Mouse (Mus musculus) MEL (cell line): ENCODE data around the gene Sphkap. TPM values are rescaled to one million over a fixed set of nuclear protein-coding genes. Genes with fewer than 3 reads are reported as not detected.

Source experiments
- DNase-seq: peaks from one replicate; pipeline ENCODE4 v3.0.0; 2011; ENCODE audit warnings: low read depth, low spot score
- H3K27ac ChIP-seq: 2 replicates; pipeline ENCODE4 v1.5.1; 2012; ENCODE audit warnings: low read depth, mild to moderate bottlenecking, control low read depth, low read length, moderate library complexity; ENCODE audit not compliant: control insufficient read depth
- H3K27me3 ChIP-seq, 2 experiments: fragments of 150-350 bp in 1 of 2; sonication (generic) in 1 of 2; 2 replicates each; pipeline ENCODE4 v1.6.1; 2012; ENCODE audit warnings: low read length in 2 of 2, mild to moderate bottlenecking in 2 of 2, improper control_type of control experiment in 1 of 2, moderate library complexity in 1 of 2; ENCODE audit not compliant: insufficient read depth in 2 of 2, control insufficient read depth in 1 of 2
- H3K36me3 ChIP-seq, 2 experiments: 2 replicates each; pipeline ENCODE4 v1.6.1; 2012 to 2014; ENCODE audit warnings: low read length in 2 of 2, improper control_type of control experiment in 1 of 2, inconsistent platforms in 1 of 2, mild to moderate bottlenecking in 1 of 2; ENCODE audit not compliant: insufficient read depth in 2 of 2, control insufficient read depth in 1 of 2
- H3K4me1 ChIP-seq, 2 experiments: fragments of 150-350 bp in 1 of 2; sonication (generic) in 1 of 2; 2 replicates each; pipeline ENCODE4 v1.6.1; 2012; ENCODE audit warnings: low read length in 2 of 2, improper control_type of control experiment in 1 of 2, mild to moderate bottlenecking in 1 of 2; ENCODE audit not compliant: insufficient read depth in 2 of 2, control insufficient read depth in 1 of 2
- H3K4me3 ChIP-seq, 2 experiments: fragments of 150-350 bp in 1 of 2; sonication (generic) in 1 of 2; 2 replicates each; pipeline ENCODE4 v1.5.1; 2012; ENCODE audit warnings: low read depth in 2 of 2, low read length in 2 of 2, mild to moderate bottlenecking in 2 of 2, moderate library complexity in 2 of 2, control low read depth in 1 of 2, improper control_type of control experiment in 1 of 2; ENCODE audit not compliant: control insufficient read depth in 1 of 2, insufficient read depth in 1 of 2
- H3K79me2 ChIP-seq: 2 replicates; pipeline ENCODE4 v1.6.1; 2012; ENCODE audit warnings: mild to moderate bottlenecking, low read length, moderate library complexity; ENCODE audit not compliant: control insufficient read depth, poor library complexity, insufficient read depth
- H3K9ac ChIP-seq: 2 replicates; pipeline ENCODE4 v1.6.1; 2012; ENCODE audit warnings: low read depth, mild to moderate bottlenecking, control low read depth, low read length, moderate library complexity; ENCODE audit not compliant: control insufficient read depth, poor library complexity, severe bottlenecking
- H3K9me3 ChIP-seq: fragments of 150-350 bp; sonication (generic); replicated peaks from 2 replicates; pipeline ENCODE4 v1.6.1; 2012; ENCODE audit warnings: mild to moderate bottlenecking, low read length, improper control_type of control experiment, moderate library complexity; ENCODE audit not compliant: insufficient read depth
- BHLHE40 ChIP-seq: IDR thresholded peaks from 2 replicates; pipeline ENCODE4 v1.6.1; 2012; ENCODE audit warnings: low read depth, mild to moderate bottlenecking, inconsistent platforms, low read length, improper control_type of control experiment, borderline replicate concordance
- CHD2 ChIP-seq: IDR thresholded peaks from 2 replicates; pipeline ENCODE4 v1.6.1; 2011; ENCODE audit warnings: low read length, improper control_type of control experiment
- ELF1 ChIP-seq: IDR thresholded peaks from 2 replicates; pipeline ENCODE4 v1.6.1; 2014; ENCODE audit warnings: low read depth, mild to moderate bottlenecking, inconsistent platforms, low read length, improper control_type of control experiment, moderate library complexity
- EP300 ChIP-seq, 2 experiments: IDR thresholded peaks; 2 replicates each; pipeline ENCODE4 v1.6.1; 2011; ENCODE audit warnings: improper control_type of control experiment in 2 of 2, low read length in 2 of 2, low read depth in 1 of 2, mild to moderate bottlenecking in 1 of 2
- GATA1 ChIP-seq: IDR thresholded peaks from 2 replicates; pipeline ENCODE4 v1.6.1; 2011; ENCODE audit warnings: low read depth, low read length, improper control_type of control experiment
- HCFC1 ChIP-seq: IDR thresholded peaks from 2 replicates; pipeline ENCODE4 v1.6.1; 2012; ENCODE audit warnings: low read depth, mild to moderate bottlenecking, inconsistent platforms, low read length, improper control_type of control experiment, moderate library complexity
- JUND ChIP-seq: IDR thresholded peaks from 2 replicates; pipeline ENCODE4 v1.6.1; 2011; ENCODE audit warnings: low read depth, mild to moderate bottlenecking, improper control_type of control experiment, low read length
- KAT2A ChIP-seq: conservative IDR thresholded peaks from 2 replicates; pipeline ENCODE4 v1.6.1; 2012; ENCODE audit warnings: low read depth, low read length, improper control_type of control experiment, inconsistent platforms
- MAFK ChIP-seq: IDR thresholded peaks from 2 replicates; pipeline ENCODE4 v1.6.1; 2011; ENCODE audit warnings: low read depth, mild to moderate bottlenecking, low read length, improper control_type of control experiment, borderline replicate concordance
- MAX ChIP-seq: IDR thresholded peaks from 2 replicates; pipeline ENCODE4 v1.6.1; 2011; ENCODE audit warnings: low read length, improper control_type of control experiment
- MAZ ChIP-seq: IDR thresholded peaks from 2 replicates; pipeline ENCODE4 v1.6.1; 2012; ENCODE audit warnings: low read depth, mild to moderate bottlenecking, inconsistent platforms, low read length, improper control_type of control experiment
- MEF2A ChIP-seq: IDR thresholded peaks from 2 replicates; pipeline ENCODE4 v1.6.1; 2014; ENCODE audit warnings: low read depth, mild to moderate bottlenecking, inconsistent platforms, low read length, improper control_type of control experiment; ENCODE audit not compliant: poor library complexity, insufficient replicate concordance, severe bottlenecking; ENCODE audit errors: extremely low read depth
- MXI1 ChIP-seq: IDR thresholded peaks from 2 replicates; pipeline ENCODE4 v1.6.1; 2011; ENCODE audit warnings: mild to moderate bottlenecking, low read depth, low read length, improper control_type of control experiment
- MYB ChIP-seq: IDR thresholded peaks from 2 replicates; pipeline ENCODE4 v1.6.1; 2011; ENCODE audit warnings: mild to moderate bottlenecking, low read depth, low read length, improper control_type of control experiment
- MYC ChIP-seq: IDR thresholded peaks from 2 replicates; pipeline ENCODE4 v1.6.1; 2011; ENCODE audit warnings: low read depth, mild to moderate bottlenecking, low read length, improper control_type of control experiment, moderate library complexity
- NELFE ChIP-seq: IDR thresholded peaks from 2 replicates; pipeline ENCODE4 v1.6.1; 2011; ENCODE audit warnings: low read depth, low read length, improper control_type of control experiment
- NRF1 ChIP-seq: IDR thresholded peaks from 2 replicates; pipeline ENCODE4 v1.6.1; 2014; ENCODE audit warnings: low read depth, mild to moderate bottlenecking, inconsistent platforms, low read length, improper control_type of control experiment, moderate library complexity; ENCODE audit not compliant: poor library complexity, insufficient read depth, severe bottlenecking
- POLR2A ChIP-seq, 2 experiments: IDR thresholded peaks; 2 replicates each; pipeline ENCODE4 v1.6.1; 2011 to 2012; ENCODE audit warnings: low read length in 2 of 2, mild to moderate bottlenecking in 2 of 2, control low read depth in 1 of 2, improper control_type of control experiment in 1 of 2, low read depth in 1 of 2, moderate library complexity in 1 of 2; ENCODE audit not compliant: control insufficient read depth in 1 of 2, insufficient read depth in 1 of 2, poor library complexity in 1 of 2
- POLR2AphosphoS2 ChIP-seq: IDR thresholded peaks from 2 replicates; pipeline ENCODE4 v1.6.1; 2011; ENCODE audit warnings: low read length, improper control_type of control experiment
- RAD21 ChIP-seq: IDR thresholded peaks from 2 replicates; pipeline ENCODE4 v1.6.1; 2011; ENCODE audit warnings: mild to moderate bottlenecking, low read depth, low read length, improper control_type of control experiment
- SIN3A ChIP-seq: IDR thresholded peaks from 2 replicates; pipeline ENCODE4 v1.6.1; 2012; ENCODE audit warnings: low read length, improper control_type of control experiment, inconsistent platforms
- SMC3 ChIP-seq: IDR thresholded peaks from 2 replicates; pipeline ENCODE4 v1.6.1; 2011; ENCODE audit warnings: low read depth, low read length, improper control_type of control experiment
- TCF12 ChIP-seq: IDR thresholded peaks from 2 replicates; pipeline ENCODE4 v1.6.1; 2014; ENCODE audit warnings: low read depth, mild to moderate bottlenecking, inconsistent platforms, low read length, improper control_type of control experiment, moderate library complexity
- UBTF ChIP-seq: IDR thresholded peaks from 2 replicates; pipeline ENCODE4 v1.6.1; 2012; ENCODE audit warnings: low read depth, mild to moderate bottlenecking, inconsistent platforms, low read length, improper control_type of control experiment, moderate library complexity, borderline replicate concordance; ENCODE audit not compliant: insufficient read depth
- USF1 ChIP-seq: IDR thresholded peaks from 2 replicates; pipeline ENCODE4 v1.6.1; 2014; ENCODE audit warnings: low read depth, mild to moderate bottlenecking, inconsistent platforms, low read length, improper control_type of control experiment, moderate library complexity
- USF2 ChIP-seq, 2 experiments: IDR thresholded peaks; 2 replicates each; pipeline ENCODE4 v1.6.1; 2011 to 2012; ENCODE audit warnings: improper control_type of control experiment in 2 of 2, low read length in 2 of 2, borderline replicate concordance in 1 of 2, inconsistent platforms in 1 of 2, low read depth in 1 of 2, mild to moderate bottlenecking in 1 of 2; ENCODE audit not compliant: insufficient read depth in 1 of 2
- ZKSCAN1 ChIP-seq: IDR thresholded peaks from 2 replicates; pipeline ENCODE4 v1.6.1; 2012; ENCODE audit warnings: low read depth, mild to moderate bottlenecking, inconsistent platforms, low read length, improper control_type of control experiment, moderate library complexity
- polyA plus RNA-seq, 2 experiments: library from polyadenylated mRNA; stranded (reverse) in 1 of 2; unstranded in 1 of 2; fragments of >175 nt in 1 of 2; fragments of >200 nt in 1 of 2; gene quantifications; 2 replicates each; pipeline versions ENCODE4 v1.2.1 to v1.2.4; 2012; ENCODE audit warnings: low replicate concordance in 2 of 2, low read depth in 1 of 2; ENCODE audit not compliant: insufficient read length in 2 of 2, insufficient read depth in 1 of 2, missing spikeins in 1 of 2
- total RNA-seq: library from RNA; depleted of rRNA; stranded (reverse); fragments of 300-350 nt; gene quantifications from 2 replicates; pipeline ENCODE4 v1.2.3, GENCODE M21; 2012

Sphkap gene
- total and polyA plus RNA-seq, 3 experiments = not detected

DNA sequence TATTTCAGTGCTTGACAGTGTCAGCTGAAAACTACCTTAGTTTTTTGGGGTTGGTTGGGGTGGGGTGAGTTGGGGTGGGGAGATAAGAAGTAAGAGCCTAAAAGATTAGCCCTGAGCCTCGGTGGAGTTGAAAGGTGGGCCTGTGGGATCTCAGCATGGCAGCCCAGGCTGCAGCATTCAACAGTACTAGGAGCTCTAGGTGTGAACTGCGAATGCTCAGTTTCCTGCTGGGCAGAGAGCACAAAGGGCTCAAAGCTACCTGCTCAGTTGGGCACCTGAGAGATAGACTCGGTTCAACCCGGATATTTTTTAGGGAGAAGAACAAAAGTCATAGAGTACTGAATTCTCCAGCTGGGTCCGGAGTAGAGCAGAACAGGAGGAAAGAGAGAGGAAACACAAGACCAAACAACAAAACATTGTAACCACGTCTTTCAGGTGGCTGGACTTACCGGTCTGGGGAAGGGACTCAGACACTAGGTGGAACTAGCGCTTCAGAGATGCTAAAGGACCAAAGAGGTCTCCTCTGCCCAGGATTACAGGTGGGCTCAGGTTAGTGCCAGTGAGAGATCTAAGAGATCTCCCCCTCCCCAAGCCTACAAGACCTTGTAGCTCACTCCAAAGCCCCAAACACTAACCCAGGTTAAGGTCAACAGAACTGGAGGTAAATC is 984 bp downstream of the Sphkap start:
- no peak overlapping the region for H3K27ac ChIP-seq

DNA sequence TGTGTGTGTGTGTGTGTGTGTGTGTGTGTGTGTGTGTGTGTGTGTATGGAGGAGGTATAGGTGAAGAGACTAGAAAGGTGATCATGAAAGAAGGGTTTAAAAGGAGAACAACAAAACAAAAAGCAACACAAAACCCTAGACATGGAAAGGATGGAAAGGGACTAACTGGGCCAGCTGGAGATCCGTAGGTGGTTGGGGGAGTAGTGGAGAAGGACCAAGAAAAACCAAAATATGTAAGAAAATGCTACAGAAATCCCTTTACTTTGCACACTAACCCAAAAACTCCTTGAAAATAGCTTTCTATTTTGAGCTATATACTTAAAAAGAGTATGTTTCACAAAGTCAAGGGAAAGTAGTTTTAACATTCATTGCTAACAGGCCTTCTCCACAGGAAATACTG is 6.9 kb downstream of the Sphkap start:
- no peak overlapping the region for H3K4me3 ChIP-seq
- no peaks in the 10 kb centered on the region for H3K36me3 ChIP-seq
- DNase-seq = no peak
- H3K9me3 ChIP-seq = no peaks in the 10 kb centered on the region
- no peaks in the 10 kb centered on the region for H3K27me3 ChIP-seq
- no peaks in the 10 kb centered on the region for H3K4me1 ChIP-seq
- H3K27ac ChIP-seq = no peak overlapping the region
- TF ChIP-seq MAZ (no peak), KAT2A (no peak), BHLHE40 (no peak), CHD2 (no peak), POLR2AphosphoS2 (no peak), GATA1 (no peak), NELFE (no peak), MYC (no peak), EP300 (IDR thresholded peaks at IDR 0.05; ENCODE audit: low read depth in 1 of 2, low read length in 2 of 2) (no peak), MAX (no peak), USF2 (IDR thresholded peaks at IDR 0.05; ENCODE audit: borderline replicate concordance in 1 of 2, insufficient read depth in 1 of 2, low read depth in 1 of 2, low read length in 2 of 2) (no peak), MXI1 (no peak), NRF1 (no peak), TCF12 (no peak), SMC3 (no peak), MYB (no peak), RAD21 (no peak), POLR2A (IDR thresholded peaks at IDR 0.05; ENCODE audit: control insufficient read depth in 1 of 2, insufficient read depth in 1 of 2, low read depth in 1 of 2, low read length in 2 of 2, poor library complexity in 1 of 2) (no peak), MEF2A (no peak)
- no peak overlapping the region for H3K9ac ChIP-seq
- no peaks in the 10 kb centered on the region for H3K79me2 ChIP-seq

More for the DNA sequence above, 984 bp downstream of the Sphkap start:
- TF ChIP-seq JUND (no peak), NELFE (no peak), ZKSCAN1 (no peak), MAX (no peak), USF1 (no peak), MEF2A (no peak), MYB (no peak), CHD2 (no peak), POLR2AphosphoS2 (no peak), MXI1 (no peak), MAZ (no peak), HCFC1 (no peak), UBTF (no peak), RAD21 (no peak), POLR2A (IDR thresholded peaks at IDR 0.05; ENCODE audit: control insufficient read depth in 1 of 2, insufficient read depth in 1 of 2, low read depth in 1 of 2, low read length in 2 of 2, poor library complexity in 1 of 2) (no peak), MAFK (no peak), SIN3A (no peak), TCF12 (no peak), ELF1 (no peak), NRF1 (no peak)
- Histone ChIP-seq H3K4me1 (no peaks in the 10 kb centered on the region), H3K79me2 (no peaks in the 10 kb centered on the region), H3K36me3 (no peaks in the 10 kb centered on the region), H3K4me3 (no peak overlapping the region), H3K27me3 (no peaks in the 10 kb centered on the region), H3K9ac (no peak overlapping the region), H3K9me3 (no peaks in the 10 kb centered on the region)
- no peak for DNase-seq
